Mouse (Mus musculus) heart, postnatal 0 days (tissue): ENCODE measurements at regions not wholly inside any gene's neighbourhood (a gene's known extent, or its start where the extent isn't known, plus 50 kb on each side); places are given as distances from the start of the nearest gene placed in this dataset.

Experiments
- ATAC-seq: fragments of 200-750 bp; cut with Nextera tagmentation; 2 replicates; pipeline ENCODE4 v1.8.0; 2017; ENCODE audit warnings: low read depth, moderate number of reproducible peaks, moderate library complexity; ENCODE audit not compliant: insufficient read depth
- DNase-seq: peaks from one replicate; pipeline ENCODE4 v3.0.0-alpha.2; 2016; ENCODE audit warnings: low spot score
- H3K27ac ChIP-seq: fragments of 300-500 bp; sonication (generic); 2 replicates; pipeline ENCODE4 v1.5.1; 2014; ENCODE audit warnings: low read depth, mild to moderate bottlenecking
- H3K27me3 ChIP-seq: fragments of 300-500 bp; sonication (generic); 2 replicates; pipeline ENCODE4 v1.6.1; 2014; ENCODE audit warnings: low read length, mixed read lengths; ENCODE audit not compliant: control insufficient read depth, insufficient read depth
- H3K36me3 ChIP-seq: fragments of 300-500 bp; sonication (generic); replicated peaks from 2 replicates; pipeline ENCODE4 v1.6.1; 2014; ENCODE audit warnings: low read length, mixed read lengths; ENCODE audit not compliant: control insufficient read depth, insufficient read depth
- H3K4me1 ChIP-seq: fragments of 300-500 bp; sonication (generic); 2 replicates; pipeline ENCODE4 v1.6.1; 2014; ENCODE audit warnings: antibody characterized with exemption; ENCODE audit not compliant: control insufficient read depth, insufficient read depth
- H3K4me2 ChIP-seq: fragments of 300-500 bp; sonication (generic); 2 replicates; pipeline ENCODE4 v1.6.1; 2014; ENCODE audit warnings: low read depth, mild to moderate bottlenecking, low read length, moderate library complexity
- H3K4me3 ChIP-seq: fragments of 300-500 bp; sonication (generic); 2 replicates; pipeline ENCODE4 v1.5.1; 2014; ENCODE audit warnings: low read depth, low read length
- H3K9ac ChIP-seq: fragments of 300-500 bp; sonication (generic); replicated peaks from 2 replicates; pipeline ENCODE4 v1.6.1; 2014; ENCODE audit warnings: low read depth, low read length, mixed read lengths
- H3K9me3 ChIP-seq: fragments of 300-500 bp; sonication (generic); replicated peaks from 2 replicates; pipeline ENCODE4 v1.6.1; 2016; ENCODE audit warnings: low read length; ENCODE audit not compliant: control insufficient read depth
- CTCF ChIP-seq: IDR thresholded peaks from 2 replicates; pipeline ENCODE4 v1.5.1; 2016; ENCODE audit warnings: antibody characterized with exemption, control low read depth, low read depth
- EP300 ChIP-seq: IDR thresholded peaks from 2 replicates; pipeline ENCODE4 v1.6.1; 2016; ENCODE audit warnings: antibody characterized with exemption, low read depth
- WGBS: fragments of 180-500 bp; shearing (Covaris S2); extraction: QIAGEN DNeasy Blood & Tissue Kit; methylation state at CpG from one replicate; pipeline ENCODE4 v1.1.7; 2014; 5-methylcytosine and 5-hydroxymethylcytosine counted together

- Histone ChIP-seq H3K27ac (no peak overlapping the region), H3K9me3 (peaks cover 3% of the 10 kb centered on the region; the same call in 1 of the 2 replicates), H3K4me3 (no peak overlapping the region), H3K9ac (no peak overlapping the region), H3K36me3 (no peaks in the 10 kb centered on the region), H3K4me1 (no peaks in the 10 kb centered on the region), H3K4me2 (no peak overlapping the region), H3K27me3 (no peaks in the 10 kb centered on the region)
- 80% methylated on average over 3 of the region's 3 CpGs for WGBS
- TF ChIP-seq EP300, result no peak
- no peak for TF ChIP-seq CTCF
- no peak for DNase-seq
- ATAC-seq, result no peak
Observed at GRCm38 (mm10) chr4:56157521-56158065, 582.3 kb upstream of the Gm26657 start.

GRCm38 (mm10) chr4:56150716-56151115 is 589.2 kb upstream of the Gm26657 start:
- no peak overlapping the region for H3K27ac ChIP-seq
- H3K4me3 ChIP-seq, result no peak overlapping the region
- no peaks in the 10 kb centered on the region for H3K27me3 ChIP-seq
- no peaks in the 10 kb centered on the region for H3K9me3 ChIP-seq
- DNase-seq, result no peak
- no peak overlapping the region for H3K4me2 ChIP-seq
- TF ChIP-seq EP300 (no peak), CTCF (no peak)
- H3K4me1 ChIP-seq, result no peaks in the 10 kb centered on the region
- no peak overlapping the region for H3K9ac ChIP-seq
- no peak for ATAC-seq
- WGBS, result 85% methylated on average over 1 of the region's 1 CpGs
- H3K36me3 ChIP-seq, result no peaks in the 10 kb centered on the region

GRCm38 (mm10) chr4:56143827-56144226 is 596.0 kb upstream of the Gm26657 start:
- Histone ChIP-seq H3K27me3 (no peaks in the 10 kb centered on the region), H3K9ac (no peak overlapping the region), H3K9me3 (no peaks in the 10 kb centered on the region), H3K27ac (no peak overlapping the region), H3K4me2 (no peak overlapping the region), H3K36me3 (no peaks in the 10 kb centered on the region), H3K4me1 (no peaks in the 10 kb centered on the region), H3K4me3 (no peak overlapping the region)
- WGBS, result 91% methylated on average over 2 of the region's 2 CpGs
- no peak for TF ChIP-seq EP300
- no peak for TF ChIP-seq CTCF
- DNase-seq (no peak), ATAC-seq (no peak)

GRCm38 (mm10) chr4:56136837-56137236 is 603.0 kb upstream of the Gm26657 start:
- Histone ChIP-seq H3K9me3 (no peaks in the 10 kb centered on the region), H3K27me3 (no peaks in the 10 kb centered on the region), H3K4me3 (no peak overlapping the region), H3K4me2 (no peak overlapping the region), H3K4me1 (no peaks in the 10 kb centered on the region), H3K9ac (no peak overlapping the region), H3K27ac (no peak overlapping the region), H3K36me3 (no peaks in the 10 kb centered on the region)
- 79% methylated on average over 3 of the region's 3 CpGs for WGBS
- TF ChIP-seq CTCF, result no peak
- no peak for TF ChIP-seq EP300
- no peak for DNase-seq
- no peak for ATAC-seq

- DNase-seq, result no peak
- H3K9me3 ChIP-seq, result no peaks in the 10 kb centered on the region
- H3K4me3 ChIP-seq, result no peak overlapping the region
- H3K4me2 ChIP-seq, result no peak overlapping the region
- WGBS, result 85% methylated on average over 5 of the region's 5 CpGs
- no peaks in the 10 kb centered on the region for H3K4me1 ChIP-seq
- H3K27ac ChIP-seq, result no peak overlapping the region
- no peak for ATAC-seq
- no peak for TF ChIP-seq EP300
- no peak for TF ChIP-seq CTCF
- no peaks in the 10 kb centered on the region for H3K27me3 ChIP-seq
- no peaks in the 10 kb centered on the region for H3K36me3 ChIP-seq
- H3K9ac ChIP-seq, result no peak overlapping the region
Observed at GRCm38 (mm10) chr4:56134350-56134749, 602.1 kb upstream of the Klf4 start.

GRCm38 (mm10) chr4:56127730-56128482 is 595.6 kb upstream of the Klf4 start:
- Histone ChIP-seq H3K9me3 (no peaks in the 10 kb centered on the region), H3K36me3 (no peaks in the 10 kb centered on the region), H3K4me2 (no peak overlapping the region), H3K4me1 (no peaks in the 10 kb centered on the region), H3K4me3 (no peak overlapping the region), H3K9ac (no peak overlapping the region), H3K27ac (no peak overlapping the region), H3K27me3 (no peaks in the 10 kb centered on the region)
- no peak for DNase-seq
- TF ChIP-seq EP300 (no peak), CTCF (no peak)
- no peak for ATAC-seq
- 51% methylated on average over 8 of the region's 8 CpGs for WGBS
